Mouse (Mus musculus): ENCODE measurements around the gene Zfp322a. TPM values are rescaled to one million over a fixed set of nuclear protein-coding genes. Genes with fewer than 3 reads are reported as not detected.

Zfp322a gene
- polyA plus RNA-seq (2015; fragmentation: Illumina TruSeq; extraction: RNeasy Lipid Tissue Mini Kit (QIAGEN cat#74804); ENCODE audit: insufficient read depth, low read depth, low replicate concordance) = 3.7 TPM

GRCm38 (mm10) chr13:23368583-23369420, at the start of gene Zfp322a:
Gene Zfp322a, minus strand, starts transcription at chr13:23369208.

Other genes with a start within 250 kb of the Zfp322a start
- gene Vmn1r218, start 236.1 kb downstream of the Zfp322a start, polyA plus RNA-seq (2015; fragmentation: Illumina TruSeq; extraction: RNeasy Lipid Tissue Mini Kit (QIAGEN cat#74804); ENCODE audit: insufficient read depth, low read depth, low replicate concordance) = not detected
- not detected for gene Vmn1r219, start 209.9 kb downstream of the Zfp322a start, polyA plus RNA-seq (2015; fragmentation: Illumina TruSeq; extraction: RNeasy Lipid Tissue Mini Kit (QIAGEN cat#74804); ENCODE audit: insufficient read depth, low read depth, low replicate concordance)
- not detected for gene Vmn1r220, start 181.2 kb downstream of the Zfp322a start, polyA plus RNA-seq (2015; fragmentation: Illumina TruSeq; extraction: RNeasy Lipid Tissue Mini Kit (QIAGEN cat#74804); ENCODE audit: insufficient read depth, low read depth, low replicate concordance)
- not detected for gene Vmn1r221, start 155.1 kb downstream of the Zfp322a start, polyA plus RNA-seq (2015; fragmentation: Illumina TruSeq; extraction: RNeasy Lipid Tissue Mini Kit (QIAGEN cat#74804); ENCODE audit: insufficient read depth, low read depth, low replicate concordance)
- gene Vmn1r222, start 133.3 kb downstream of the Zfp322a start, polyA plus RNA-seq (2015; fragmentation: Illumina TruSeq; extraction: RNeasy Lipid Tissue Mini Kit (QIAGEN cat#74804); ENCODE audit: insufficient read depth, low read depth, low replicate concordance) = not detected
- gene Vmn1r223, start 122.1 kb downstream of the Zfp322a start, polyA plus RNA-seq (2015; fragmentation: Illumina TruSeq; extraction: RNeasy Lipid Tissue Mini Kit (QIAGEN cat#74804); ENCODE audit: insufficient read depth, low read depth, low replicate concordance) = not detected
- gene Abt1, start 54.7 kb upstream of the Zfp322a start, polyA plus RNA-seq (2015; fragmentation: Illumina TruSeq; extraction: RNeasy Lipid Tissue Mini Kit (QIAGEN cat#74804); ENCODE audit: insufficient read depth, low read depth, low replicate concordance) = 1.1 TPM
- not detected for gene Btn1a1, start 96.7 kb upstream of the Zfp322a start, polyA plus RNA-seq (2015; fragmentation: Illumina TruSeq; extraction: RNeasy Lipid Tissue Mini Kit (QIAGEN cat#74804); ENCODE audit: insufficient read depth, low read depth, low replicate concordance)
- gene Btn2a2, start 119.6 kb upstream of the Zfp322a start, polyA plus RNA-seq (2015; fragmentation: Illumina TruSeq; extraction: RNeasy Lipid Tissue Mini Kit (QIAGEN cat#74804); ENCODE audit: insufficient read depth, low read depth, low replicate concordance) = not detected
- 9.1 TPM for gene Hist1h4h, start 161.8 kb upstream of the Zfp322a start, polyA plus RNA-seq (2015; fragmentation: Illumina TruSeq; extraction: RNeasy Lipid Tissue Mini Kit (QIAGEN cat#74804); ENCODE audit: insufficient read depth, low read depth, low replicate concordance)
- gene Hist1h2af, start 164.7 kb upstream of the Zfp322a start, polyA plus RNA-seq (2015; fragmentation: Illumina TruSeq; extraction: RNeasy Lipid Tissue Mini Kit (QIAGEN cat#74804); ENCODE audit: insufficient read depth, low read depth, low replicate concordance) = not detected
- gene Hist1h3g, start 166.2 kb upstream of the Zfp322a start, polyA plus RNA-seq (2015; fragmentation: Illumina TruSeq; extraction: RNeasy Lipid Tissue Mini Kit (QIAGEN cat#74804); ENCODE audit: insufficient read depth, low read depth, low replicate concordance) = not detected
- not detected for gene Hist1h2bh, start 174.2 kb upstream of the Zfp322a start, polyA plus RNA-seq (2015; fragmentation: Illumina TruSeq; extraction: RNeasy Lipid Tissue Mini Kit (QIAGEN cat#74804); ENCODE audit: insufficient read depth, low read depth, low replicate concordance)
- gene Hist1h3f, start 174.8 kb upstream of the Zfp322a start, polyA plus RNA-seq (2015; fragmentation: Illumina TruSeq; extraction: RNeasy Lipid Tissue Mini Kit (QIAGEN cat#74804); ENCODE audit: insufficient read depth, low read depth, low replicate concordance) = not detected
- not detected for gene Hist1h4f, start 182.4 kb upstream of the Zfp322a start, polyA plus RNA-seq (2015; fragmentation: Illumina TruSeq; extraction: RNeasy Lipid Tissue Mini Kit (QIAGEN cat#74804); ENCODE audit: insufficient read depth, low read depth, low replicate concordance)
- gene Hist1h1d, start 184.1 kb upstream of the Zfp322a start, polyA plus RNA-seq (2015; fragmentation: Illumina TruSeq; extraction: RNeasy Lipid Tissue Mini Kit (QIAGEN cat#74804); ENCODE audit: insufficient read depth, low read depth, low replicate concordance) = 0.48 TPM
- not detected for gene Hist1h3e, start 193.2 kb upstream of the Zfp322a start, polyA plus RNA-seq (2015; fragmentation: Illumina TruSeq; extraction: RNeasy Lipid Tissue Mini Kit (QIAGEN cat#74804); ENCODE audit: insufficient read depth, low read depth, low replicate concordance)
- not detected for gene Hist1h2ae, start 202.0 kb upstream of the Zfp322a start, polyA plus RNA-seq (2015; fragmentation: Illumina TruSeq; extraction: RNeasy Lipid Tissue Mini Kit (QIAGEN cat#74804); ENCODE audit: insufficient read depth, low read depth, low replicate concordance)
- gene Hist1h2bg, start 202.2 kb upstream of the Zfp322a start, polyA plus RNA-seq (2015; fragmentation: Illumina TruSeq; extraction: RNeasy Lipid Tissue Mini Kit (QIAGEN cat#74804); ENCODE audit: insufficient read depth, low read depth, low replicate concordance) = not detected
- not detected for gene Hist1h2bf, start 205.0 kb upstream of the Zfp322a start, polyA plus RNA-seq (2015; fragmentation: Illumina TruSeq; extraction: RNeasy Lipid Tissue Mini Kit (QIAGEN cat#74804); ENCODE audit: insufficient read depth, low read depth, low replicate concordance)
- gene Hist1h2ad, start 205.2 kb upstream of the Zfp322a start, polyA plus RNA-seq (2015; fragmentation: Illumina TruSeq; extraction: RNeasy Lipid Tissue Mini Kit (QIAGEN cat#74804); ENCODE audit: insufficient read depth, low read depth, low replicate concordance) = not detected
- gene Hist1h3d, start 206.6 kb upstream of the Zfp322a start, polyA plus RNA-seq (2015; fragmentation: Illumina TruSeq; extraction: RNeasy Lipid Tissue Mini Kit (QIAGEN cat#74804); ENCODE audit: insufficient read depth, low read depth, low replicate concordance) = not detected
- gene Hist1h4d, start 212.4 kb upstream of the Zfp322a start, polyA plus RNA-seq (2015; fragmentation: Illumina TruSeq; extraction: RNeasy Lipid Tissue Mini Kit (QIAGEN cat#74804); ENCODE audit: insufficient read depth, low read depth, low replicate concordance) = not detected

All from pancreas, adult 10 weeks (tissue).